Mouse (Mus musculus): ENCODE measurements around the gene Higd1c. TPM values are rescaled to one million over a fixed set of nuclear protein-coding genes. Genes with fewer than 3 reads are reported as not detected.

Higd1c gene
- polyA plus RNA-seq (2012; rRNA removed): not detected in 2 replicates

DNA sequence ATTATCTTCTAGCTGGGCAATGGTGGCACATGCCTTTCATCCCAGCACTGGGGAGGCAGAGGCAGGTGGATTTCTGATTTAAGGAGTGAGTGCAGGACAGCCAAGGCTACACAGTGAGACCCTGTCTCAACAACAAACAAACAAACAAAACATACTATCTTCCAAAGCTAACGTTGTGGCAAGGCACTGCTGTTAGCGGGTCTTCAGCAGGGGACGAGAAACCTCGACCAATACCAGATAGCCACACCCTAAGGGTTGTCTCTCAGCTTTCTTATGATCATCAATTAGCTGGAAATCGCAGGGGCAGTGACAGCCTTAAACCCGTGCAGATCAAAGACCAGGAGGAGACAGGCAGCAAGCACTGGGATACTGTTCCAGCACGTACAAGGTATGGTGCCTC is at the start of gene Higd1c:
Gene Higd1c (plus strand): TSS at position 301 of the 400 bp plus-strand sequence.

GRCm38 (mm10) chr15:100334629-100335028 is 29.7 kb upstream of the Higd1c start, which contains the start of gene Mettl7a3:
TSS of gene Mettl7a3 (plus strand) at chr15:100334929.

DNA sequence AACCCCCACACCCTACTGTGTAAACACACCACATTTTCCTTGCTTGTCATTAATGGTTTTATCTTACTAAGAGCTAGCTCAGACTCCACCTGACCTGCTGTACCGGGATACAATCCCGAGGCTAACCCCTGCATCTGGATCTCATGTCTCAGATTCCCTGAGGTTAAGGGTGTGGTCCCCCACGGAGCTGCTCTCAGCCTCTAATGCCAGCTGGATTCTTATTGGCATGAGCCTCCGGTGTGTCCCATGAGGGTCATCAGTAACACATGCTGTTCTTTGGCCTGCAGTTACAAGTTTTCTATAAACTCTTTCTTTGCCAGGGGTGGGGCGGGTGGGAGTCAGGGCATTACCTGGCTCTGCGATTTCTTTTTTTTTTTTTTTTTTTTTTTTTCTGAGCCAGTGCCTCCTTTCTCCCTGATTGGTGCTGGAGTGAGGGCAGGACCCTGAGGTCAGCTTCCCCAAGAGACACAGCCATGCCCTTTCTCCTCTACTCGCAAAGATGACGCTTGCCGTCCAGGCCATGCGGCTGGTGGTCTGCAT is 11.6 kb upstream of the Higd1c start, which contains the start of the genes Methig1 and Mettl7a2:
Gene Methig1 (plus strand): TSS at position 439 of the 540 bp plus-strand sequence.
Gene Mettl7a2 (plus strand): TSS at position 490 of the 540 bp plus-strand sequence.

DNA sequence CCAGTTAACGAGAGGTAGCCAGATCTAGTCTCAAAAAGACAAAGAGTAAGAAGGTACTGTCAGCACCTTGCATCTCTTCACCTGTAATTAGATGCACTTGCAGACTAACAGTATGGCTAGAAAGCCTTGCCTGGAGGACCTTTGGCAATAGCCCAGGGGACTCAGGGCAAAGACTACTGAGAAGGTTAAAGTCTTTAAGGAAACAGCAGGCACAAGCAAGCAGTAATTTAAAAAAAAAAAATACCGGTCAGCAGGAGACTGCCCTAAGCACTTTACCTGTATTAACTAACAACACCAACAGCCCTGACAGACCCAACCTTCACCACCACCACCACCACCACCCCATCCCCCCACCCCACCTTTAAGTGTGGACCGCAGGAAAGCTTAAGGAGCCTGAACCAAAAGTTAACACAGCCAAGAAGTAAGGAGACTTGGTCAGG is 57.4 kb downstream of the Higd1c start, which contains the start of gene Gm5475:
Gene Gm5475 (plus strand): TSS at position 390 of the 440 bp plus-strand sequence.

GRCm38 (mm10) chr15:100424396-100425122 is 60.2 kb downstream of the Higd1c start, which contains the start of gene Slc11a2:
TSS of gene Slc11a2 (minus strand) at chr15:100425072.

Other genes starting within 250 kb of the Higd1c start
- gene Atf1, start 136.7 kb upstream of the Higd1c start, polyA plus RNA-seq (2012; rRNA removed): 27.3 and 35.6 TPM in 2 replicates
- not detected in 2 replicates for gene Tmprss12, start 83.7 kb upstream of the Higd1c start, polyA plus RNA-seq (2012; rRNA removed)
- 24.3 and 26.2 TPM in 2 replicates for gene Mettl7a1, start 60.4 kb upstream of the Higd1c start, polyA plus RNA-seq (2012; rRNA removed)
- gene Mettl7a3, start 29.6 kb upstream of the Higd1c start, polyA plus RNA-seq (2012; rRNA removed): not detected in 2 replicates
- 0.01 and 0.03 TPM in 2 replicates for gene Methig1, start 11.4 kb upstream of the Higd1c start, polyA plus RNA-seq (2012; rRNA removed)
- 0.02 TPM in 1 of 2 replicates, not detected in the other for gene Mettl7a2, start 11.3 kb upstream of the Higd1c start, polyA plus RNA-seq (2012; rRNA removed)
- gene Gm5475, start 57.6 kb downstream of the Higd1c start, polyA plus RNA-seq (2012; rRNA removed): 0.02 TPM in 1 of 2 replicates, not detected in the other
- gene Slc11a2, start 60.5 kb downstream of the Higd1c start, polyA plus RNA-seq (2012; rRNA removed): 30.0 and 37.1 TPM in 2 replicates
- 13.9 and 15.9 TPM in 2 replicates for gene Letmd1, start 104.5 kb downstream of the Higd1c start, polyA plus RNA-seq (2012; rRNA removed)
- gene Csrnp2, start 130.9 kb downstream of the Higd1c start, polyA plus RNA-seq (2012; rRNA removed): 0.51 and 0.55 TPM in 2 replicates
- 2.3 and 2.6 TPM in 2 replicates for gene Tfcp2, start 187.5 kb downstream of the Higd1c start, polyA plus RNA-seq (2012; rRNA removed)
- gene Pou6f1, start 235.4 kb downstream of the Higd1c start, polyA plus RNA-seq (2012; rRNA removed): 0.33 and 0.37 TPM in 2 replicates

Measured in liver, embryonic 14 days (tissue).